Mouse (Mus musculus) limb, embryonic 11.5 days (tissue): ENCODE results near the gene Grik2. TPM values are rescaled to one million over a fixed set of nuclear protein-coding genes. Genes with fewer than 3 reads are reported as not detected.

Experiments
- ATAC-seq: fragments of 200-750 bp; cut with Nextera tagmentation; 2 replicates; pipeline ENCODE4 v1.8.0; 2017; ENCODE audit warnings: low read depth; ENCODE audit not compliant: insufficient number of reproducible peaks, low FRiP score, low TSS enrichment
- DNase-seq: peaks from one replicate; pipeline ENCODE4 v3.0.0-alpha.2; 2015; ENCODE audit warnings: low spot score
- H3K27ac ChIP-seq: fragments of 300-500 bp; sonication (generic); replicated peaks from 2 replicates; pipeline ENCODE4 v1.5.1; 2014; ENCODE audit warnings: low read depth, mild to moderate bottlenecking, low read length
- H3K27me3 ChIP-seq: fragments of 300-500 bp; sonication (generic); 2 replicates; pipeline ENCODE4 v1.6.1; 2014; ENCODE audit warnings: mild to moderate bottlenecking, low read length, mixed read lengths; ENCODE audit not compliant: control insufficient read depth, insufficient read depth
- H3K36me3 ChIP-seq: fragments of 300-500 bp; sonication (generic); 2 replicates; pipeline ENCODE4 v1.6.1; 2014; ENCODE audit warnings: mild to moderate bottlenecking, low read length, moderate library complexity, mixed read lengths; ENCODE audit not compliant: control insufficient read depth, insufficient read depth
- H3K4me1 ChIP-seq: fragments of 300-500 bp; sonication (generic); 2 replicates; pipeline ENCODE4 v1.6.1; 2014; ENCODE audit warnings: low read length, mixed read lengths; ENCODE audit not compliant: control insufficient read depth, insufficient read depth
- H3K4me2 ChIP-seq: fragments of 300-500 bp; sonication (generic); 2 replicates; pipeline ENCODE4 v1.6.1; 2014; ENCODE audit warnings: low read depth, mild to moderate bottlenecking, moderate library complexity; ENCODE audit not compliant: severe bottlenecking
- H3K4me3 ChIP-seq: fragments of 300-500 bp; sonication (generic); 2 replicates; pipeline ENCODE4 v1.5.1; 2014; ENCODE audit warnings: low read depth, low read length
- H3K9ac ChIP-seq: fragments of 300-500 bp; sonication (generic); 2 replicates; pipeline ENCODE4 v1.6.1; 2014; ENCODE audit warnings: mild to moderate bottlenecking, low read length
- H3K9me3 ChIP-seq: fragments of 300-500 bp; sonication (generic); 2 replicates; pipeline ENCODE4 v1.6.1; 2016; ENCODE audit warnings: low read length; ENCODE audit not compliant: control insufficient read depth
- WGBS: fragments of 180-500 bp; shearing (Covaris S2); extraction: QIAGEN DNeasy Blood & Tissue Kit; methylation state at CpG from one replicate; pipeline ENCODE4 v1.1.7; 2014; 5-methylcytosine and 5-hydroxymethylcytosine counted together
- polyA plus RNA-seq: library from polyadenylated mRNA; unstranded; fragments of >200 nt; fragmentation: Nextera tagmentation; extraction: Ambion mirVana; gene quantifications from 2 replicates; pipeline ENCODE4 v1.2.1, GENCODE M21; 2014

Grik2 gene
- polyA plus RNA-seq, 1 experiment from 2014 or later = 0.99 TPM

DNA sequence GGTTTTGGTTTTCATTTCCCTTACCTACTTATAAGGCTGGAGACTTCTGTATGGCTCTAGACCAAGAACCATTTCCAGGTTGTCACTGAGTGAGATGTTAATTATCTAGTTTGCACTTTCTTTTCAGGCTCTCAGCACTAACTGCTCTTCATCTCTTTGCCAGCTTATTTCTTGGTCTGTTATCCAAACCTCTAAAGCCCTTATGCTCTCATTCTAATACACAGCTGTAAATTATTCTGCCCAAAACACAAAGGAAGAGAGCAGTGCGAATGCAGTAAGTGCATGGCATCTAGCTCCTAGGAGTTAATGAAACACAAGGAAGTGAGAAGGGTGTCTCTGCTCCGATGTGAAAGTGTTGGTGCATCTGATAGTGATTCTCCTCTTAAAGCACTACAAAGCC, 36.8 kb downstream of the Grik2 start:
- no peak overlapping the region for H3K4me2 ChIP-seq
- no peak overlapping the region for H3K27ac ChIP-seq
- WGBS = 52% methylated on average over 2 of the region's 2 CpGs
- H3K9ac ChIP-seq = no peak overlapping the region
- no peaks in the 10 kb centered on the region for H3K9me3 ChIP-seq
- H3K4me3 ChIP-seq = no peak overlapping the region
- ATAC-seq (no peak), DNase-seq (no peak)
- H3K36me3 ChIP-seq = no peaks in the 10 kb centered on the region
- H3K4me1 ChIP-seq = no peaks in the 10 kb centered on the region
- no peaks in the 10 kb centered on the region for H3K27me3 ChIP-seq

- Histone ChIP-seq H3K4me3 (no peak overlapping the region), H3K9ac (no peak overlapping the region), H3K27me3 (no peaks in the 10 kb centered on the region), H3K36me3 (no peaks in the 10 kb centered on the region), H3K27ac (no peak overlapping the region), H3K4me1 (no peaks in the 10 kb centered on the region), H3K4me2 (no peak overlapping the region), H3K9me3 (no peaks in the 10 kb centered on the region)
- ATAC-seq = no peak
- WGBS = 79% methylated on average over 2 of the region's 2 CpGs
- no peak for DNase-seq
These were observed 56.7 kb downstream of the Grik2 start for GRCm38 (mm10) chr10:49731841-49732240.

DNA sequence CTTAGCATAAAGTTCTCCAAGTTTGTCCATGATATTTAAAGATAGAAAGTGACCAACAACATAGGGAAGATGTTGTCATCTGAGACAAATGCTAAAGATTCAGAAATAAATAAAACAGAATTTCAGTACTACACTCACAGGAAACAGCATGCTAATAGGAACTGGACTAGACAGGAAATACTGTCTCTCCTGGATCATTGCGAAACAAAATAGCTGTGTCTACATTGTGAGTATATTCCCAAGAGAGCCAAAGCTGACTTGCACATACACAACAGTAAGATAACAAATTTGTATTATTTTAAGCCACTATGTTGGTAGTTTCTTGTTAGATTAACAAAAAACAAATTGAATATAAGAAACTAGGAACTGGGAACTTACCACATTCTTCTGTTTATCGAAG, 64.9 kb downstream of the Grik2 start:
- Histone ChIP-seq H3K4me2 (no peak overlapping the region), H3K9ac (no peak overlapping the region), H3K4me1 (no peaks in the 10 kb centered on the region), H3K4me3 (no peak overlapping the region), H3K27ac (no peak overlapping the region), H3K27me3 (no peaks in the 10 kb centered on the region), H3K36me3 (no peaks in the 10 kb centered on the region), H3K9me3 (no peaks in the 10 kb centered on the region)
- 86% methylated on average over 2 of the region's 2 CpGs for WGBS
- DNase-seq = no peak
- ATAC-seq = no peak

GRCm38 (mm10) chr10:49716856-49717255, 71.7 kb downstream of the Grik2 start:
- H3K36me3 ChIP-seq = no peaks in the 10 kb centered on the region
- WGBS = 71% methylated on average over 5 of the region's 5 CpGs
- no peaks in the 10 kb centered on the region for H3K9me3 ChIP-seq
- H3K4me2 ChIP-seq = no peak overlapping the region
- no peak overlapping the region for H3K27ac ChIP-seq
- no peak for ATAC-seq
- H3K27me3 ChIP-seq = no peaks in the 10 kb centered on the region
- H3K4me3 ChIP-seq = no peak overlapping the region
- no peak for DNase-seq
- H3K9ac ChIP-seq = no peak overlapping the region
- no peaks in the 10 kb centered on the region for H3K4me1 ChIP-seq

- 90% methylated on average over 3 of the region's 3 CpGs for WGBS
- DNase-seq = no peak
- Histone ChIP-seq H3K27me3 (no peaks in the 10 kb centered on the region), H3K27ac (no peak overlapping the region), H3K4me1 (no peaks in the 10 kb centered on the region), H3K4me3 (no peak overlapping the region), H3K9ac (no peak overlapping the region), H3K9me3 (no peaks in the 10 kb centered on the region), H3K36me3 (no peaks in the 10 kb centered on the region), H3K4me2 (no peak overlapping the region)
- no peak for ATAC-seq
These were observed 78.8 kb downstream of the Grik2 start for GRCm38 (mm10) chr10:49709748-49710147.

DNA sequence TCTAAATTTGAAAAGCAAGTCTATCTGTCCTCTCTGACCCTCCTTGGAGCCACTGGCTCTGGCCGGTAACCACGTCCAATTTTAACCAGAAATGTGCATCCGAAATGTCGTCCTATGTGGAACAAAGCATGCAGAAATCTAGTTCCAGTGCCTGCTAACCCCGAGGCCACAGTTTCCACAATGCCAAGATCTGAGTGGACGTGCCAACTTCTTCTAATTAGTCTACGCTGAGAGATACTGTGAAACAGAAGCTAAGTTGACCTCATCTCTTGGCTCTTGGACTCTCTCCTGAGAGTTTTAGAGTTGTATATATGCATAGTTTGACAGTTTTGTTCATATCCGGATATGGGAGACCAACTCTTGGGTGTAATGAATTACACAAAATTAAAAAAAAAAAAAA, 84.1 kb downstream of the Grik2 start:
- Histone ChIP-seq H3K27ac (no peak overlapping the region), H3K9me3 (no peaks in the 10 kb centered on the region), H3K4me3 (no peak overlapping the region), H3K9ac (no peak overlapping the region), H3K4me2 (no peak overlapping the region), H3K4me1 (no peaks in the 10 kb centered on the region), H3K36me3 (no peaks in the 10 kb centered on the region), H3K27me3 (no peaks in the 10 kb centered on the region)
- ATAC-seq (no peak), DNase-seq (no peak)
- 94% methylated on average over 8 of the region's 8 CpGs for WGBS

DNA sequence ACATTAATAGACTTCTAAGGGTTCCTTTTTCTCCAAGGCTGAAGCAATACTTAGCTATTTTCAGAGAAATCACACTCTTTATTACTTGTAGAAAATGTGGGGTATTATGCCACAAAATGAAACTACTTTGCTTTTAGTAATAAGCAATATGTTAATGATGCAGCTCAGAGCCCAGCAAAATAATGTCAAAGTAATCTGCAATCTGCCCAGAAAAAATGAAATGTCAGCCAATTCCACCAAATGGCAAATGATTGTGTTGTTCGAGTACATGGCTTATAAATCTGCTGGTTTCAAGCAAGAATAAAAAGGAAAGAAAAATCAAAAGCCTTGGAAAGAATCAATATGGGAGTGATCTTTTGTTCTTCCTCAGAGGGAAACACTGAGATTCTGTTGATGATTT, 136.2 kb downstream of the Grik2 start:
- Histone ChIP-seq H3K9ac (no peak overlapping the region), H3K4me3 (no peak overlapping the region), H3K4me2 (no peak overlapping the region), H3K4me1 (no peaks in the 10 kb centered on the region), H3K27ac (no peak overlapping the region), H3K9me3 (no peaks in the 10 kb centered on the region), H3K36me3 (no peaks in the 10 kb centered on the region), H3K27me3 (no peaks in the 10 kb centered on the region)
- ATAC-seq (no peak), DNase-seq (no peak)
- 82% methylated on average over 1 of the region's 1 CpGs for WGBS

- Histone ChIP-seq H3K27me3 (no peaks in the 10 kb centered on the region), H3K9me3 (no peaks in the 10 kb centered on the region), H3K4me3 (no peak overlapping the region), H3K27ac (no peak overlapping the region), H3K4me1 (no peaks in the 10 kb centered on the region), H3K9ac (no peak overlapping the region), H3K36me3 (no peaks in the 10 kb centered on the region), H3K4me2 (no peak overlapping the region)
- DNase-seq (no peak), ATAC-seq (no peak)
- WGBS = 98% methylated on average over 2 of the region's 2 CpGs
These were observed 141.4 kb downstream of the Grik2 start for GRCm38 (mm10) chr10:49647116-49647515.

GRCm38 (mm10) chr10:49639901-49640300, 148.7 kb downstream of the Grik2 start:
- no peaks in the 10 kb centered on the region for H3K9me3 ChIP-seq
- DNase-seq (no peak), ATAC-seq (no peak)
- H3K4me1 ChIP-seq = no peaks in the 10 kb centered on the region
- H3K4me2 ChIP-seq = no peak overlapping the region
- no peak overlapping the region for H3K27ac ChIP-seq
- no peak overlapping the region for H3K4me3 ChIP-seq
- H3K27me3 ChIP-seq = no peaks in the 10 kb centered on the region
- 83% methylated on average over 2 of the region's 2 CpGs for WGBS
- no peaks in the 10 kb centered on the region for H3K36me3 ChIP-seq
- H3K9ac ChIP-seq = no peak overlapping the region
